Mouse (Mus musculus): ENCODE data around the gene Arhgdia.
"Not testable (repeated sequence)": the region's sequence is repeated elsewhere in the genome, so short reads cannot be mapped to it uniquely, and the experiment has no call there.

Arhgdia gene

DNA sequence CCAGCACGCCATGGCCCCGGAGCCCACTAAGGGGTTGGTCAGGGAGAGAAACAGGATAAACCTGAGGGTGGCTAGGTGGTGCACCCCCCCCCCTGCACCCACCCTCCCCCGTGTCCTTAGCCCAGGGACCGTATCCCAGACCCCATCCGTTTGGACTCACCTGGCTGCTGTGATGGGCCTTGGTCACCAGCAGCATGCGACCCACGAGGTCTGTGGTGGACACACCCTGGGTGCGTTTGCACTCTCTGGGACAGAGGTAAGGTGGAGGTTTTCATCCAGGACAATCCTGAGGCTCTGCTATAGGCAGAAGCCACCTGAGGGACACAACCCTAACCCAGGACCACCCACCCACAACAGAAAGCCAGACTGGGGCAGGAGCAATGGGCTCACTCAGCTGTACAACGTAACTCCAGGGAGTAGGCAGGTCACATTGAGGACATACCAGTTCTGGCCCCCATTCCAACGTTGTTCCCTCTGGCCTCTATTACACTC, 32.1 kb upstream of the Arhgdia start:
- no peak for DNase-seq (ENCODE audit: low spot score)

DNA sequence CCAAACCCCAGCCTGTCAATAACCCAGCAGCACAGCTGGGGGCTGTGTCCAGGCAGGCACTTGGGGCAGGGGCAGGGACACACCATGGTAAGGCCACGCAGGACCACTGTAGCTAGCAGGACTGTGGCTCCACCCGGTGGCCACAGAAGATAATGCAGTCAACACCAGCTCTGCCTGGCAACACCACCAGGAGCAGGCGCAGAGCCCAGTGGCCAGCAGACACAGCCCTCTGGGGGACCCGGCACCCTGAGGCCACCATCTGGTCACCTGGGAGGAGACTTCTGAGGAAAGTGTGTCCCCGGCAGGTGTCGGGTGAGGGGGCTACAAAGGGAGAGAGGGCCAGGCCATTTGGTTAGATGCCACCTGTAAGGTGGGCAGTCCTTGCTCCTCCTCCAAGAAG, 31.3 kb upstream of the Arhgdia start:
- DNase-seq (ENCODE audit: low spot score), result no peak

DNA sequence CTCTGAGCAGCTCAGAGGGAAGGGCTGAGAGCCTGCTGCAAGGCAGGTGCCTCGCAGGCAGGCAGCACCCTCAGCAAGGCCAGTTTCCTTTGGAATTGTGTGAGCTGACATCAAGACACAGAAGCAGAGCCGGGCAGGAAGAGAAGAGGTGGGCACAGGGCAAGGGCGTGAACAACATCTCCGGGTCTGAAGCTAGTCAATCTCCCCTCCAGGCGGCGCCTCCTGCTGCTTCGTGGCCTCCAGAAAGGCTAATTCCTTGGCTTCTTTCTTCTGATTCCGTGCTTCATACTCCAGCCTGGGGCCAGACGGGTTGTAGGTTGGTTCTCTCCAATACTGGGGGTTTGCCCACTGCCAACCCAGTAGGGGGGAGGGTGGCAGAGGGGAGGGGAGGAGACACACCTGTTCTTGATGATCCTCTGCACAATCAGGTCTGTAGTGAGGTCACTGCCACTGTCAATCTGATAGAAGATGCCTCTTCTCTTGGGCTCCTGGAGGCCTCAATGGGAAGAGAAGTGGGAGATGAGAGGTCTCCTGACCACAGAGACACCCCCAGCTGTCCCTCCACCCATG, 29.1 kb upstream of the Arhgdia start:
- no peak for DNase-seq (ENCODE audit: low spot score)

DNA sequence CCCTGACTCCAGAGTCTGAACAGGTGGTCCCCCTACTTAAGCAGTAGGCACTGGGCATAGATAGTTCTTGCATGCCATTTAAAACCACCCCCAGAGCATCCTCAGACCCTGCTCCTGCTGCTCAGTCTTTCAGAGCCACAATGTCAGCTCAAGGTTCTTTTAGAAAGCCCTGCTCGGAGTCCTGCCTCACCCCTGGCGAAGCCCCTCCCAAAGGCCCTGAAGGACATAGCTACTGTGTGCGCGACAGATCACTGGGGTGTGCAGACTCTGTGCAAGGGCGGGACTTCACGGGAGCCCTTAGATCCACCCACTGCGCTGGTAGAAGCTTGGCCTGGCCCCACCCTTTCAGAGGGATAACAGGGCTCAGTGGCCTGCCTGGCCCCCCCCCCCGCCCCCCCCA, 27.8 kb upstream of the Arhgdia start:
- DNase-seq (ENCODE audit: low spot score), result peak; percentile 58

DNA sequence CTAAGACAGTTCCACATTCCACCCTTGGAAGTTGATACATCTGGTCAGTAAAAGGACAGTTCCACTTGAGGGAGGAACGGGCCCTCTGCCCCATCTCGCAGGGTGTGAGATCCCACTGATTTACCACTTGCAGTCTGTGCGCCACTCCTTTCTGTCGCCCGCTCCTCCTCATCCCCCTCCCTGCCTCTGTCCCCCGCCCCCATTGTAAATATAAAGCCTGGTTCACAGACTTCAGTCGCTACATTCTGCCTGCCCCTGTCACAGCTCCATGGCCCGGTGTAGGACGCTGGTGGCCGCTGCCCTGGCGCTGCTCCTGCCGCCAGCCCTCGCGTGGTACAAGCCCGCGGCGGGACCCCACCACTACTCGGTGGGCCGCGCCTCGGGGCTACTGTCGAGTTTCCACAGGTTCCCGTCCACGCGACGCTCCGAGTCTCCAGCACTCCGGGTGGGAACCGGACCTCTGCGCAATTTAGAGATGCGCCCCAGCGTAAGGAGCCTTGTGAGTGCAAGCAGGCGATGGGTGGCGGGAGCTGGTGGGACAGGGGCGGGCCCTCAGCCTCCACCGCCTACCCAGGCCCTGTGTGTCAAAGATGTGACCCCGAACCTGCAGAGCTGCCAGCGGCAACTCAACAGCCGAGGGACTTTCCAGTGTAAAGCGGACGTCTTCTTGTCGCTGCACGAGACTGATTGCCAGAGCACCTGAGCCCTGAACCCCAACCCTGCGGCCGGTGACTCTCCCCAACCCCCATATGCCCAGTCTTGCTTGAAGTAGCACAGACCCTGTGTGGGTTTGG, 27.0 kb upstream of the Arhgdia start, which contains the start of gene Npb:
TSS of gene Npb (plus strand) at position 237 of the 794 bp plus-strand sequence.
- DNase-seq (ENCODE audit: low spot score), result no peak

DNA sequence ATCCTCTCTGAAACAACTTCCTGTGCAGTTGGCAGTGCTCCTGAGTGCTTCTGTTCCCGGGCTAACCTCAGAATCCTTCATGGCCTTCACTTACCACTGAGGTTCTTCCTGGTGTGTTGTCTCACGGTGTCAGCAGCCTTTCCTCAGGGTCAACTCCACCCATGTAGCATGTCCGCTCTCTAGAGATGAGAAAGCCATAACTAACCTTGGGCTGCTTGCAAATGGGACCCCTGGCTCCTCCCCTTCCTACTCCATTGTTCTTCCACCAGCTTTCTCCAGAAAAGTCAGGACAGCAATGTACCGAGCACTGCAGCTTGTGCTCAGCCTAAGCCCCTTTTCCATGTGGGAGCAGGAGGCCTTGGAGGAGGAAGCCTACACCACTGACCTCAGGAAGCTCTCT, 25.3 kb upstream of the Arhgdia start:
- DNase-seq (ENCODE audit: low spot score), result no peak

DNA sequence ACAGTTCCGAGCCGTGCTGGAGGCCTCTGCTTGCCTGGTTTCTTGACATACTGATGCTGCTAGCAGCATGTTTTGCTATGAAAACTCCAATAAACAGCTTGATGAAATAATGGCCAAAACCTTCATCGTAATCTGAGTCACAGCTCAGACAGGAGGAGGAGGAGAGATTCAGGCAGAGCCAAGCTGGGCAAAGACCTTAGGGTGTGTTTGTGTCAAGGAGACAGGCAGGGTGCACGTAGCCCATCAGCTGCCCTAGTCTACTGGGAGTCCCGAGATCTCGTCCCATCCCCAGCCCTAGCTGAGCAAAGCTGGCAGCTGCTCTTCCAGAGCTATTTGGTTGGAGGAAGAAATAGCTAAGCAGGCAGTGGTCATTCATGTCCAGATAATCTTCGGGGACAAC, 24.2 kb upstream of the Arhgdia start:
- DNase-seq (ENCODE audit: low spot score), result no peak

DNA sequence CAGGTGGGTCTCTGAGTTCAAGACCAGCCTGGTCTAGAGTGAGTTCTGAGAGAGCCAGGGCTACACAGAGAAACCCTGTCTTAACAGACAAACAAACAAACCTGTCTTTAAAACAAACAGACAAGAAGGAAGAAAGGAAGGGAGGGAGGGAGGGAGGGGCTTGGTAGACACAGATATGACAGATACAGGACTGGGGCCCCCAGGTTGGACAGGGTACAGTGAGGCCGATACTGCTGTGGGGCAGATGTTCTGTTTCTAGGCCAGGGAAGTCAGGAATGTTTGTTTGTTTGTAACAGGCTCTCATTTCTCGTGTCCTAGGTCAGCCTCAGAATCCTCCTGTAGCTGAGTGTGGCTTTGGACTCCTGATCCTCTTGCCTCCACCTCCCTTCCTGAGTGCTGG, 22.1 kb upstream of the Arhgdia start:
- no peak for DNase-seq (ENCODE audit: low spot score)

DNA sequence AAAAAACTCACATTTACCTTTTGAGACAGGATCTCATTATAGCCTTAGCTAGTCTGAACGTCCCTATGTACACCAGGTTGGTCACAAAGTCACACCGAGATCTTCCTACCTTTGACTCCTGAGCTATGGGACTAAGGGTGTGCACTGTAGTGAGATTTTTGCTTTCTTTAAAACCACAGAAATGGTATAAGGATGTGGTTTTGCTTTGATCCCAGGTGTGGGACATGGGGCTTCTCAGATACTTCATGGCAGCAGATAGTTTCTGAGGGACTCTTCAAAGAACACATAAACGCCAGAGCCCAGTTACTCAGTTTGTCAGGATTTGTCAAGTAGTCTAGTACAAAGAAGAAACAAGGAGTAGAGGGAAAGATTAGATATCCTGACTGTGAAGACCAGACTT, 19.3 kb upstream of the Arhgdia start:
- no peak for DNase-seq (ENCODE audit: low spot score)

DNA sequence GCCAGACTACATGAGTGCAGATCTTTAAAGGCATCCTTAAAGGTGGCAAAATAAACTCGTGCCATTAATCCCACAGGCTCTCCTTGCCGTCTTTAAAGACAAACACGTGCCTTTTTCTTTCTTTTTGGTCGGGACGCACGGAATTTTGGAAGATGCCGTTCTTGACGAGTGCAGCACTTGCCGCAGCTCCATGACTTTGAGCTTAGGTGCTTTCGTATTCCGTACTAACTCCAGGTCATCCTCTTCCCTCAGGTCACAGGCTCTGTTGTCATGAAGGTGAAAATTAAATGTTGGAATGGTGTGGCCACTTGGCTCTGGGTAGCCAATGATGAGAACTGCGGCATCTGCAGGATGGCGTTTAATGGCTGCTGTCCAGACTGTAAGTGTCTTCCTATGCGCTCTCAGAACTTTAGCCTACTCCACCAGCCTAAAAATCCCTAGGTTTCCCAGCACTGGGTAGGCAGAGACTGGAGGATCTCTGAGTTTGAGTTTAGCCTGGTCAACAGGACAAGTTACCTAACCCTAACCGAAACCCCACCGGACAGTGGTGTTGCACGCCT, 17.6 kb upstream of the Arhgdia start:
- no peak for DNase-seq (ENCODE audit: low spot score)

DNA sequence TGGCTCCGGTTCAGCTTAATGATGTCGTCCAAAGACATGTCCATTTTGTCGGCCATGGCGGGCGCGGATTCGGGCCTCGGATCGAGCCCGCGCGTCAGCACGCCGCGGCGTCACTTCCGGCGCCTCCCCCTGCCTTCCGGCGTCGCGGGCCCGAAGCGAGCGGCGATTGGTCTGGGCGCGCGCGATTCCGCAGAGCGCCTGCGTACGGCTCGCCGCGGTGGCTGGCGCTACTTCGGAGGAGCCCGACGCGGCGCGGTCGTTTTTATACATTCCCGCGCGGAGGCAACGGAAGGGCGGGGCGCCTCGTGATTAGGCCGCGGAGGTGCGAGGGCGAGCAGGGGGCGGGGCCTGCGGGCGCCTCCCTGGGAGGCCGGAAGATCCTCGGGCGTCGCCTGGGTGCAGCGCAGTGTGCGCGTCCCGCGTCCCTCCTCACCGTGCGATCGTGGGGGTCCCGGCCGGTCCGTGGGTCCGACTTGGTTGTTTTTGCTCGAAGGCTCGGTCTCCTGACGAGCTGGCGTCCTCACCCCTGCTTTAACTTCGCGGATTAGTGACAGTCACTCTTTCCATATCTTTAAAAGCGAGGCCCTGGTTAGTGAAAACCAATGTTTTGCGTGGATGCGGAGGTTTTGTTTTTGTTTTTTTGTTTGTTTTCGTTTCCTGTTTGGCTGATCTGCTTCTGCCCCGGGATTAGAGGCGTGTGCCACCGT, 17.0 kb upstream of the Arhgdia start, which contains the start of the genes Alyref and Anapc11:
TSS of gene Alyref (minus strand) at position 83 of the 707 bp plus-strand sequence.
TSS of gene Anapc11 (plus strand) at position 139 of the 707 bp plus-strand sequence.
- DNase-seq (ENCODE audit: low spot score), result peak; percentile 91

DNA sequence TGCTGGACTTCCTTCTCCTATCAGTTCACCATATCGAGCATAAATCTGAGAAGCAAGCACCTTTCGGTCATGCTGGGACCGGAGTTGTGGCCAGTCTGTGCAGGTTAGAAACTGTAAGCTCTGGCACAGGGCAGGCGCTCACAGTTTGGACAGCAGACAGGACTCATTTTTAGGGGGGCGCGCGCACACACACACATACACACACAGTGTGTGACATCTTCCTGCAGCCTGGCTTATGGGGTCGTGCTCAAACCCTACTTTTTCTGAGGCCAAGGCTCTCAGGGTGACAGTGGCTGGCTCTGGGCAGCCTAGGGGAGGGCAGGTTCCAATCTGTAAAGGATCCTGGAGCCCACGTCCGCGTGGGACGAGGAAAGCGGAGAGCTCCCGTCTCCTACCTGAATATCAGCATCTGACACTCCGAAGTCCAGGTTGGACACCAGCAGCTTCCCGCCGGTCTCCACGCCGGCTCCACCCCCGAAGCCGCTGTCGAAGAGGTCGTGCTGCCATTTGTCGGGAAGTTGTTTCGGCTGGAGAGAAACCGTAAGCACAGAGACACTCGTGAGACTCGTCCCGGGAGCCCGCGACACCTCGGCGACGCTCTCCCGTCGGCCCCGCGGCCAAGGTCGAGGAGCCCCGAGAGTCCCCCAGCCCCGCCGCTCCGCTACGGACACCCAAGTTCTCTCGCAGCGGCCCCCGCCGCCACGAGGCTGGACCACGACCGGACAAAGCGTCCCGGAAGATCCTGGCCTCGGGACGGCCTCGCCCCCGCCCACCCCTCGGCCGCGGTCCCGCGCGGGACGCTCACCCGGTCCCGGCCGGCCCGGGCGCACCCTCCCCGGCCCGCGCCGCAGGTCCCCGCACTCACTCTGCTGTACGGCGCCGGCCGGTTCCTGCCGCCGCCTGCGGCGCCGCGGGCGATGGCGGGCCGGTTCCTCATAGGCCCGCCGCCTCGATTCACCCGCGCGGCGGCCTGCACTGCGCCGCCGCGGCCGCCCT, 16.1 kb upstream of the Arhgdia start:
- no peak for DNase-seq (ENCODE audit: low spot score)

DNA sequence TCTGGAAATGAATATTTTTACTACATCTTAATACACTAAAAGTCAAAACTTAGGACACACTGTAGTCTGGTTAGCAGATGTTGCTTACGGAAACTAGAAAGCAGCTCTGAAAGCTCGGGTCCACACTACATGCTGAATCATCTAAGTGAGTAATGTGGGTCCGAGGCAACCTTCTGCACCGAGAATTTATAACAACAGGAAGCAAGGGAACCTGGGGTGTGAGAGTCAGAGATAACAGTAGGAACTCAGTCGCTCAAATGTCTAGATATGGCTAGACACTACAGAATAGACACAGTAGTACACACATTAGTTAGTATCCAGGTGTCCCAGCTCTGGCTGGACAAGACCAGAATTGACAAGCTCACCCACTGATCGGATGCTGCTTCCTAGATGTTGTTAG, 7.1 kb upstream of the Arhgdia start:
- no peak for DNase-seq (ENCODE audit: low spot score)

DNA sequence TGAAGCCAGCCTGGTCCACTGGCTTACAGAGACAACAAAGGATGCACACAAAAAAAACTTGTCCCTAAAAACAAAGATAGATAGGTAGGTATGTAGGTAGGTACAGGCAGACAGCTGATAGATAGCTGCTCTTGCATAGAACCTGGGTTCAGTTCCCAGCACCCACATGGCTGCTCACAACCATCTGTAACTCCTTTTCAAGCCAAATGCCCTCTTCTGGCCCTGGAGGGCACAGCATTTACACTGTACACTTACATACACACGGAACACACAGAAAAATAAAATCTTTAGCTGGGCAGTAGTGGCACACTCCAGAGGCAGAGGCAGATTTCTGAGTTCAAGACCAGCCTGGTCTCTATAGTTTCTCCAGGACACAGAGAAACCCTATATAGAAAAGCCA, 2.5 kb upstream of the Arhgdia start:
- DNase-seq (ENCODE audit: low spot score), result no peak

DNA sequence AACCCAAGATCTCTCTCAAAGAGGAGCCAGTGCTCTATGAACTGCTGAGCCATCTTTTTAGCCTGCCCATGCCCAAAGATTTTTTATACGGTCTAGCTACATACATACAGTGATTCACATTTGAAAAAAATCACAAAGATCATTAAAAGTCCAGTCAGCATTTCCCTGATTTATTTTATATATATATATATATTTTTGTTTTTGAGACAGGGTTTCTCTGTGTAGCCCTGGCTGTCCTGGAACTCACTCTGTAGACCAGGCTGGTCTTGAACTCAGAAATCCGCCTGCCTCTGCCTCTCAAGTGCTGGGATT, 1.5 kb upstream of the Arhgdia start:
- DNase-seq (ENCODE audit: low spot score), result not testable (repeated sequence)

DNA sequence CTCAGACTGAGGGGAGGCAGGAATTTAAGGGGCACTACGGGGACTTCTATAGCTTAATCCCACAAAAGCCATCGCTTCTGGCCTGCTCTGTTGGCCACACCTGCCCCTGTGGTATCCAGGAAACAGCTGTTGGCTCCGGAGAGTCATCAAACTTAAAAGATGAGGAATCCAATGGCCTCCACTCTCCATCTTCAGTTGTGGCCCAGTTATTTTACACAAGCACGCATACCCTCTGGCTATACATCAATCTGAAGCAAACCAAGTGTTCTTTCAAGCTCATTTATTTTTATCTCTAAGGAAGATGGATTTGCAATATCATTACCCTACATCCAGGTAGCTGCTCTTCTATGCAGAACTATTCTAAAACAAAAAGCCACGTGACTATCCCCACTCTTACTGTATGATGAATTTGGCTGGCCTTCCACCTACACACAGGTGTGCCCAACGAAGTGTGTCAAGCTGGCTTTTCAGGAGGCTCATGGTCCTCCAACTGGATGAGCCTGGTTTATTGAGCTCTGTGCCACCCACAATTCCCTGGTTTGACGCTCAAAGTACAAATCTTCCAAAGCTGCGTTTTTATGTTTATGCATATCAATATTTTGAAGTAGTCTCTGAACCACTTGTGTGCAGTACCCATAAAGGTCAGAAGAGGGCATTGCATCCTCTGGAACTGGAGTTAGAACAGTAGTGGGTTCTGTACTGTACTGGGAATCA, 1.0 kb upstream of the Arhgdia start:
- no peak for DNase-seq (ENCODE audit: low spot score)

DNA sequence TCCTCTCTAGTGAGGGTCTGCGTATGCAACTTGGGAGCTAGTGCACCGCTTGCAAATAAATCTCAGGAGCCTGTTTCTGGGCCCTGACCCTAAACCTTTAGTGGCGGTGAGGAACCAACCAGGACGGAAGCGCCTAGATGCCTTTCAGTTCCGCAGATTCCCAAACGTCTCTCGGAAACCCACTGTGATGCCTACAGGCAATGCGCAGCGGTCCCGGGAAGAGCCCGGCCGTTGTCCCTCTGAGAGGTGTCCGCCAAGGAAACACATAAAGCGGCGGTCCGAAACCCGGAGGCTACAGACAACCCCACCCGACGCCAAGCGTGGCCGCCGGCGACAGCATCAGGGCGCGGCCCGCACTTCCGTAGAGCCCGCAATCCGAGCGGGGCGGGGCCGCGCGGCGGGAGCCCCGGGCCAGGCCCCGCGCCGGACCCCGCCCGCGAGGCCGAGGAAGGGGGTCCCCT, 523 bp downstream of the Arhgdia start:
- no peak for DNase-seq (ENCODE audit: low spot score)

DNA sequence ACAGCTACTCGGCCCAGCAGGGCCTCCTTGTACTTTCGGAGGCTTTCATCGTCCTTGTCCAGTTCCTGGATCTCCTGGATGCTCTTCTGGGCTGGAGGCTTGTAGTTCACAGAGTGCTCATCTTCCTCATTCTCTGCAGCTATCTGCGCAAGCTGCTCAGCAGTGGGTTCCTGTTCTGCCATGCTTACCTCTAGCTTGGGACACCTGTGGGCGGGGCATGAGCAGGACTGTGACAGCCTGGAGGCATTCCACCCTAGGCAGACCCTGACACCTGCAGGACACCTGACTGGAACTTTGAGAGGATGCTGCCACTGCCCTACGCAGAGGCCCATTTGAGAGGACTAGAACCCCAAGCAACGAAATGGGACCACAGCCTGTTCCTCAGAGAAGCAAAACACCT, 1.2 kb downstream of the Arhgdia start:
- DNase-seq (ENCODE audit: low spot score), result no peak

DNA sequence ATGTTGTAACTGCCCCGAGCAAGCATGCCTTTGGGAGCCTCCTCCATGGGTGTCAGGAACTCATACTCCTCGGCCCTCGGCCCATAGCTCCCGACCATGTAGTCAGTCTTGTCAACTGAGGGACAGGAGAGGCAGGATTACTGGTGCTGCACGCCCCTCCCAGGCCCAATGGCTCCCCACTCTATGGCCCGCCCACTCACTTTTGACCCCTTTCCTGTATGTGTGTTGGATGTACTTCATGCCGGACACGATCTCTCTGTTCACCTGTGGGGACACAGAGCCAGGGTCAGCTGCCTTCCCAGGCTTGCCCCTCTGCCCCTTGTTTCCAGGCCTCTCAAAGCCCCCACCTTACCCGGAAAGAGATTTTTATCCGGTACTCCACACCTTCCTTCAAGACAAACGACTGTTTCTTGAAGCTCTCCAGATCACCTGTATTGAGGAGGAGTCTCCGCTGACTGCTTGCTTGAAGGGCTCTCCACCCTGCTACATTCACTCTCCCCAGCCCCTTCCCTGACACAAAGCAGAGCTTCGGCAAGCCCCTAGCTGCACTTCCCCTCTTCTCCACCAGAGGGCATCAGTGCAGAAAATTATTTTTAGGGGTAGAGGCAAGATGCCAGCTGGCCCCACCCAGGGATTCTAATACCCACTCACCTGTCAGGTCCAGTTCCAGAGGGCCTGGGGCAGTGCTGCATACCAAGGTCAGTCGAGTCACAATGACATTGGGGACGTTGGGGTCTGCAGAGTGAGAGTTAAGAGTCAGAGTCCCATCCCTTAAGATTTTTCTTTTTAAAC, 1.9 kb downstream of the Arhgdia start:
- DNase-seq (ENCODE audit: low spot score), result no peak

DNA sequence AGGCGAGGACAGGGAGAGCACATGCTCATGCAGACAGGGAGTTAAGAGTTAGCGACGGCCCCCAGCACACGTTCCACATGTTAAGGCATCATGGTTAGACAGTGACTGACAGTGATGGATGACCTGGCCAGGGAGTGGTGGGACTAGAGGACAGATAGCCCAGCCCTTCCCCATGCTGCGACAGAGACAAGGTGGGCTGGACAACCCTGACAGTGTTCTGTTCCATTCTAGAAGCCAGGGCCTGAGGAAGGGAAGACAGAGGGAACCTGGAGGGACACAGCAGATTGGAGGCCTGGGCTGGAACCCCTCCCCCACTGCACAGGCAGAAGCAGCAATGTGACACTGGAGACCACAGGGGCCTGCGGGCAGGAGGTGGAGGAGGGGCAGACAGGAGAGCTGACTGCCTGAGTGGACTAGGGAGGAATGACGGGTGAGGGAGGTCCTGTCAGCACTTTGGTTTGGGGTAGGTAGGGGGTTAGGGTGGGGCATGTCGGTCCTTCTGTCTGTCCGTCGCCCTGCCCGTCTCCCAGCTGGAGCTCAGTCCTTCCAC, 2.7 kb downstream of the Arhgdia start:
- no peak for DNase-seq (ENCODE audit: low spot score)

Data from ovary, adult 18-20 months (tissue).